Mouse (Mus musculus) CH12.LX (cell line): ENCODE results near the gene Krt20.

Source experiments
- CTCF ChIP-seq, 2 experiments: IDR thresholded peaks in 1 of 2; conservative IDR thresholded peaks in 1 of 2; 2 replicates each; pipeline ENCODE4 v1.5.1; 2011 to 2012; ENCODE audit warnings: low read depth in 2 of 2, low read length in 2 of 2, improper control_type of control experiment in 1 of 2, inconsistent platforms in 1 of 2, mild to moderate bottlenecking in 1 of 2, moderate library complexity in 1 of 2
- EP300 ChIP-seq: IDR thresholded peaks from 2 replicates; pipeline ENCODE4 v1.6.1; 2011; ENCODE audit warnings: low read length, improper control_type of control experiment
- JUND ChIP-seq: conservative IDR thresholded peaks from 2 replicates; pipeline ENCODE4 v1.6.1; 2011; ENCODE audit warnings: low read depth, low read length, improper control_type of control experiment
- MYC ChIP-seq: IDR thresholded peaks from 2 replicates; pipeline ENCODE4 v1.6.1; 2011; ENCODE audit warnings: low read depth, mild to moderate bottlenecking, improper control_type of control experiment, low read length
- NELFE ChIP-seq: IDR thresholded peaks from 2 replicates; pipeline ENCODE4 v1.6.1; 2011; ENCODE audit warnings: low read depth, low read length, improper control_type of control experiment
- PAX5 ChIP-seq: IDR thresholded peaks from 2 replicates; pipeline ENCODE4 v1.6.1; 2012; ENCODE audit warnings: low read length, inconsistent platforms, mixed read lengths
- POLR2A ChIP-seq: IDR thresholded peaks from 2 replicates; pipeline ENCODE4 v1.6.1; 2011; ENCODE audit warnings: low read depth, mild to moderate bottlenecking, improper control_type of control experiment, low read length
- TCF12 ChIP-seq: IDR thresholded peaks from 2 replicates; pipeline ENCODE4 v1.6.1; 2014; ENCODE audit warnings: low read depth, mild to moderate bottlenecking, inconsistent platforms, low read length, improper control_type of control experiment
- USF1 ChIP-seq: IDR thresholded peaks from 2 replicates; pipeline ENCODE4 v1.6.1; 2014; ENCODE audit warnings: low read depth, mild to moderate bottlenecking, inconsistent platforms, low read length, improper control_type of control experiment

GRCm38 (mm10) chr11:99417819-99418218, 20.1 kb downstream of the Krt20 start:
- no peak for TF ChIP-seq NELFE
- no peak for TF ChIP-seq POLR2A
- TF ChIP-seq USF1 = no peak
- TF ChIP-seq TCF12 = no peak
- TF ChIP-seq JUND = no peak
- no peak for TF ChIP-seq CTCF (conservative IDR thresholded peaks at IDR 0.05 in 1 of 2, IDR thresholded peaks at IDR 0.05 in 1 of 2; ENCODE audit: low read depth in 2 of 2, low read length in 2 of 2)
- TF ChIP-seq PAX5 = no peak
- no peak for TF ChIP-seq EP300
- TF ChIP-seq MYC = no peak
